8 mouse cellular contexts compared by ENCODE assay signal in genomic region chr14:60486278-60486935, GRCm38 (mm10).
A peak's percentile ranks its signal among the peaks of the same experiment; 100 is the strongest.
DNase-seq lines count a peak whose midpoint lies in the region; ATAC-seq and TF ChIP-seq lines count a peak whose summit lies in the region.

No protein-coding gene starts in this region.

- H3K9me3 ChIP-seq in hindbrain, embryonic 14.5 days (ENCODE audit: control insufficient read depth, low read length) = 0 out of 2 replicates have a peak, but pooled peaks cover 3% of the 10 kb centered on the region
- no peaks in the 10 kb centered on the region for H3K9me3 ChIP-seq in liver, embryonic 13.5 days (replicated peaks)

- peaks cover 18% of the 10 kb centered on the region for H3K4me1 ChIP-seq in hindbrain, embryonic 14.5 days (replicated peaks; ENCODE audit: control insufficient read depth, insufficient read depth, low read length)
- 0 out of 2 replicates have a peak, but pooled peaks cover 5% of the 10 kb centered on the region for H3K4me1 ChIP-seq in liver, embryonic 13.5 days (replicated peaks)
- no peaks in the 10 kb centered on the region for H3K4me1 ChIP-seq in cerebellum, adult 2 months (ENCODE audit: control insufficient read depth, insufficient read depth, low read length)

- H3K36me3 ChIP-seq in hindbrain, embryonic 14.5 days (replicated peaks; ENCODE audit: control insufficient read depth, insufficient read depth) = no peaks in the 10 kb centered on the region
- no peaks in the 10 kb centered on the region for H3K36me3 ChIP-seq in liver, embryonic 13.5 days

- TF ChIP-seq CTCF in cerebellum, adult 2 months (IDR thresholded peaks at IDR 0.05; ENCODE audit: borderline replicate concordance, insufficient read depth, low read depth, low read length) = no peak

- no peak for TF ChIP-seq POLR2A in cerebellum, adult 2 months (IDR thresholded peaks at IDR 0.05; ENCODE audit: borderline replicate concordance, insufficient read depth, low read length)

- no peak overlapping the region for H3K9ac ChIP-seq in hindbrain, embryonic 14.5 days
- H3K9ac ChIP-seq in liver, embryonic 13.5 days = no peak overlapping the region

- DNase-seq in ovary, adult 18-20 months (ENCODE audit: low spot score) = peak; percentile 7
- no peak for DNase-seq in ovary, postnatal 10 days (ENCODE audit: low spot score)
- DNase-seq in hindbrain, embryonic 14.5 days (ENCODE audit: low spot score) = no peak
- DNase-seq in liver, embryonic 13.5 days = no peak
- DNase-seq in testis, postnatal 10 days (ENCODE audit: low spot score) = peak; percentile 48
- DNase-seq in cerebellum, postnatal 4 days (ENCODE audit: low spot score in 2 of 2) = no peak
- DNase-seq in cerebellum, adult 2 months = no peak
- no peak for DNase-seq in lung, postnatal 10 days

- no peaks in the 10 kb centered on the region for H3K27me3 ChIP-seq in hindbrain, embryonic 14.5 days (ENCODE audit: control insufficient read depth, insufficient read depth, low read length)
- peaks cover 38% of the 10 kb centered on the region for H3K27me3 ChIP-seq in liver, embryonic 13.5 days
- H3K27me3 ChIP-seq in cerebellum, adult 2 months (ENCODE audit: control insufficient read depth, insufficient read depth, low read length) = no peaks in the 10 kb centered on the region

- peak overlapping the region; percentile 91 for H3K4me2 ChIP-seq in hindbrain, embryonic 14.5 days (replicated peaks)
- peak overlapping the region; percentile 58 for H3K4me2 ChIP-seq in liver, embryonic 13.5 days

- peak; percentile 47; the same call in 1 of the 2 replicates for ATAC-seq in hindbrain, embryonic 14.5 days (ENCODE audit: low FRiP score)
- ATAC-seq in liver, embryonic 13.5 days (ENCODE audit: low read depth) = no peak

- WGBS in hindbrain, embryonic 14.5 days = 3% methylated on average over 9 of the region's 9 CpGs
- WGBS in liver, embryonic 13.5 days (ENCODE audit: insufficient replicate concordance) = 6% methylated on average over 9 of the region's 9 CpGs
- 9% methylated on average over 9 of the region's 9 CpGs for whole genome bisulfite sequencing in cerebellum, adult 2 months

- no peak overlapping the region for H3K27ac ChIP-seq in hindbrain, embryonic 14.5 days
- H3K27ac ChIP-seq in liver, embryonic 13.5 days = no peak overlapping the region
- no peak overlapping the region for H3K27ac ChIP-seq in cerebellum, adult 2 months (ENCODE audit: insufficient read depth, low read length)

- H3K4me3 ChIP-seq in hindbrain, embryonic 14.5 days (replicated peaks; ENCODE audit: low read length) = 0 out of 2 replicates have a peak overlapping the region, but pooled peaks have one; percentile 33
- no peak overlapping the region for H3K4me3 ChIP-seq in liver, embryonic 13.5 days (replicated peaks)
- H3K4me3 ChIP-seq in cerebellum, adult 2 months (replicated peaks; ENCODE audit: insufficient read depth, low read depth, low read length) = no peak overlapping the region

Comparison
In these comparisons a context has a peak if more than half of its experiments do, and no peak if none do; other contexts are left out.
1. DNase-seq: peak in ovary, adult 18-20 months (single experiment) and testis, postnatal 10 days (single experiment); none in ovary, postnatal 10 days (single experiment), hindbrain, embryonic 14.5 days (single experiment), liver, embryonic 13.5 days (single experiment), cerebellum, postnatal 4 days (0 of 2), cerebellum, adult 2 months (0 of 2) and lung, postnatal 10 days (single experiment).